Mouse (Mus musculus) skeletal muscle tissue, adult 2 months (tissue): ENCODE results near the gene Bcl10.
A peak's percentile ranks its signal among the peaks of the same experiment; 100 is the strongest.
"Not testable (repeated sequence)": the region's sequence is repeated elsewhere in the genome, so short reads cannot be mapped to it uniquely, and the experiment has no call there.

Source experiments
- DNase-seq: peaks from one replicate; pipeline ENCODE4 v3.0.0-alpha.2; 2012; ENCODE audit warnings: low read depth, low spot score

Bcl10 gene

DNA sequence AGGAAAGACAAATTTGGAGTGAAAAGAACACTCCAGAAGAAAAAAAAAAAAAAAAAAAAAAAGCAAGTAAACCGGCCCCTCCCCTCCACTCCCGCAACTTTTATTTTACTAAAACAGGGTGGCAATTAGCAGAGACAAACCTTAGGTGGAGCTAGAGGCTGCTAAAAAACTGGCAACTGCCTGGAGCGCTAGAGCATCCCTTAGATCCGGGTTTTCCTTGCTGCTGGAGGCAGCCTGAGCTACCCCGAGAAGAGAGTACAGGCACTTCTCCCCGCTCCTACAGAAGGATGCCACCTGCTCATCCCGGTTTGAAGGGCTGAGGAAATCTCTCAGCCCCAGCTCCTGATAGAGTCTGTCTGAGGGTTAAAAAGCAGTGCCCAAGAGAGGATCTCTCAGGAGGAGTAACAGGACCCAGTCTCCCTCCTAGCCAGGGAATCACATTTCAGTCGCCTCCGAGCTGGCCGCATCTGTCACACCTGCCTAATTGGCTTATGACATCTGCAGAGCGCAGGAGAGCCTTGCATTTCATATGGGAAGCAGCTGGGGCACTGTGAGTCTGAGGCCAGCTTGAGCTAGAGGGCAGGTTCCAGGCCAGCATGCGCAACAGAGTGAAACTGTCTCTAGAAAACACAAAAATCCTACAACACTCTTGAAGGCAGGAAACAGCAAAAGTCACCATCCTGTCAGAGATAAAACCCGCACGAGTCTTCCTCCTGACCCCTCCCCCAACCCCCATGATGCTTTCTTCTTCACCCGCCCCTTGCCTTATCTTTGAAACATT, 27.6 kb downstream of the Bcl10 start:
- DNase-seq, result peak; percentile 46

DNA sequence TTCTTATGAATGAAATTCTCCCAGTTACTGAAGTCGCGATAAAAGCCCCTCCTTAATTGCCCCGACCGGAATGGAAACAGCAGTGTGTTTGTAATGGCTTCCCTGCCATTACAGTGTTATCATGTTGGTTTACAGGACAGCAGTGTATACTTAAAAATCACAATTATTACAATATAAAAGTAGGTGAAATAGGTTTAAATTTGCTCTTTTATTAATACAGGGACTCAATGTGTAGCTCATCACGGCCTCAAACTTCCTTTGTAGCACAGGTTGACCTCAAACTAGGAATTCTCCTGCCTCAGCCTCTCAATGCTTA, 28.2 kb downstream of the Bcl10 start:
- no peak for DNase-seq

DNA sequence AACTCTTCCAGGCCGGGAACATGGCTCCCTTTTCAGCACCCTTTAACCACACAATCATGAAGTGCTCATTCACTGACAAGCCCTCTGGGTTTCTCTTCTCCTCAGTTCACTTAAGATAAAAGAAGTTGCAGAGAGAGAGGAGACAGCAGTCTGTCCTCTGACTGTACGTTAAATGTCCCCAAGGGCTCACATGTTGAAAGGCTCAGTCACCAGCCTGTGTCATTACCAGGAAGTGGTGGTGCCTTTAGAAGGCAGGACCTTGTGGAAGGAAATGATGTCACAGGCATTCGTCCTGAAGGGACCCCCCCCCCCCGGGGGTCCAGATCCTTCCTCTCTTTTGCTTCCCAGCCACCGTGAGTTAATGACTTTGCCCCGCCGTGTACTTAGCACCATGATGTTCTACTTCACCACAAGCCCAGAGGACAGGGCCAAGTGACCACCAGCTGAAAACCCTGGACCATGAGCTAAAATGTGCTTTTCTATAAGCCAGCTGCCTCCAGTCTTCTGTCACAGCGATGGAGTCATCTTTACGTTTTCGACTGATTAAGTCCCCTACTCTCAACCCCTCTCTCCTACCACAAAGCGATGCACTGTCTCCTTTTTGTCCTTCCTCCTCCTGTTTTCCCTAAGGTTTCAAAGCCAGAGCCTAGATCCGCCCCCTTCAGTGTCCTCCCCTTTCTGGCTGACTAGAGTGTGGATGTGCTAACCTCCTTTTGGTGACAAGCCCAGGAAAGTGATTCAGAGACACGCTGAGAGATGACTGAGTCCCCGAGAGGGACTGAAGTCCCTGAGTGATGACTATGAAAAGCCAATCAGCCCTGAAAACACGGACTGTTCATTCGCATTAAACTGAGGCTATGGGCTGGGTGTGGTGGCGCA, 28.9 kb downstream of the Bcl10 start:
- peak; percentile 77 for DNase-seq

DNA sequence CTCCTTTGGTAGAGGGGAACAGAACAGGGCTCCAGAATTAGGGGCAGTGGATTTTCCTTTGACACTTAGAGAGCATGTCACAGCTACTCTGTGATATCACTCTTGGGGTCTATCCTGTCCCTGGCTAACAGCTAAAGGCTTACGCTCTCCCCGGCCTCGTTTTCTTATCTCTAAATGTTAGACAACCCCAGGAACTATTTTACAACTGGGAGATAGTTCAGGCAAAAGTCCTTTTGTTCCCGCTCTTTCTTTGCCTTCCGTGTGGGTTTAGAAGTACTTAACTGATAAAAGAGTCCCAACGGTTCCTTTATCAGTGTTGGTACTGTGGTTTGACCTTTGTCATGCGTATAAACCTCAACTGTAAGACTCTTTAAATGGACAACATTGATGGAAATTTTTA, 30.3 kb downstream of the Bcl10 start:
- no peak for DNase-seq

DNA sequence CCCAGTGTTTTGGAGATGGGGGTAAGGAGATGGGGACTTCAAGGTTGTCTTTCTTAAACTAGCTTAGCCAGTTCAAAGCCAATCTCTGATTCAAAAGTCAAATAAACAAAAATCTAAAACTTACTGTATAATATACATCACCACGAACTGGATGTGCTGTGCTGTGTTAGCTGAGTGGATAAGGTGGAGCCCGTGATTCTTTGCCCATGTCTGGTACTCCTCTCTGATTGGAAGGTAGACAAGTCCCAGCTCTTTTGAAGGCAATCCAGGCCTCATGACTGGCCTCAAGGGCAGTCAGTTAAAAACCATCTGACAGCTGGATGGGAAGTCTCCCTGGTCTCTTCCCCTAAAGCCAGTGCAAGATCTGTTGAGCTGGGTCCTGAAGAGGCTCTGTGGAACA, 30.8 kb downstream of the Bcl10 start:
- DNase-seq, result no peak

DNA sequence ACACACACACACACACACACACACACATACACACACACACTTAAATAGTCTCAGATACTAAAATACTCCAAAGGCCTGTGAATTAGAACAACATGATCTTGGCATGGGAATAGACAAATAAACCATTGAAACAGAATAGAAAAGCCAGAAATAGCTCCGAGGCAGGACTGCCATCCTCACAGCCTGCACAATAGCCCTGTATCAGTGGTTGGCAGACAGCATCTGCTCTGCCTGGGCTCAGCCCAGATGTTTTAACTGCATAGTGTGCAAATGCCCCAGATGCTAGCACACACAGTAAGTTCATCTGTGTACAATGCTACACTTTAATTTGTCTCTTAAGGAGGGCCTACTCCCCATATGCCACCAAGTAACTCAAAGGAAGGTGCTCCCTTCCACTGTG, 37.2 kb downstream of the Bcl10 start:
- DNase-seq, result no peak

DNA sequence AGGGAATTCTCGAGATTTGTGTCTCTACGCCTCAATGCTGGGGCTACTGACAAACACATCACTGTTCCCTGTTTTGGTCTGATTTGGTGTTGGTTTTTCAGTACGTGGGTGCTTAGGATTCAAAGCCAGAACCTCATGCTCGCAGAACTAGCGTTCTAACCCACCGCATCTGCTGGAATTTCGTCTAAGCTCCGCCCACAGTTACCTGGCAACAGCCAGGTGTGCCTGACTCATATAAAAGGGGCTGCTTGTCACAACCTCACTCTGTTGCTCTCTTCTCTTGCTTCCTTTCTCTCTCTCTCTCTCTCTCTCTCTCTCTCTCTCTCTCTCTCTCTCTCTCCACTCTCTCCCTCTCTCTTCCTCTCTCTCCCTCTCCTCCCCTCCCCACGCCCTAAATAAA, 39.8 kb downstream of the Bcl10 start:
- no peak for DNase-seq

DNA sequence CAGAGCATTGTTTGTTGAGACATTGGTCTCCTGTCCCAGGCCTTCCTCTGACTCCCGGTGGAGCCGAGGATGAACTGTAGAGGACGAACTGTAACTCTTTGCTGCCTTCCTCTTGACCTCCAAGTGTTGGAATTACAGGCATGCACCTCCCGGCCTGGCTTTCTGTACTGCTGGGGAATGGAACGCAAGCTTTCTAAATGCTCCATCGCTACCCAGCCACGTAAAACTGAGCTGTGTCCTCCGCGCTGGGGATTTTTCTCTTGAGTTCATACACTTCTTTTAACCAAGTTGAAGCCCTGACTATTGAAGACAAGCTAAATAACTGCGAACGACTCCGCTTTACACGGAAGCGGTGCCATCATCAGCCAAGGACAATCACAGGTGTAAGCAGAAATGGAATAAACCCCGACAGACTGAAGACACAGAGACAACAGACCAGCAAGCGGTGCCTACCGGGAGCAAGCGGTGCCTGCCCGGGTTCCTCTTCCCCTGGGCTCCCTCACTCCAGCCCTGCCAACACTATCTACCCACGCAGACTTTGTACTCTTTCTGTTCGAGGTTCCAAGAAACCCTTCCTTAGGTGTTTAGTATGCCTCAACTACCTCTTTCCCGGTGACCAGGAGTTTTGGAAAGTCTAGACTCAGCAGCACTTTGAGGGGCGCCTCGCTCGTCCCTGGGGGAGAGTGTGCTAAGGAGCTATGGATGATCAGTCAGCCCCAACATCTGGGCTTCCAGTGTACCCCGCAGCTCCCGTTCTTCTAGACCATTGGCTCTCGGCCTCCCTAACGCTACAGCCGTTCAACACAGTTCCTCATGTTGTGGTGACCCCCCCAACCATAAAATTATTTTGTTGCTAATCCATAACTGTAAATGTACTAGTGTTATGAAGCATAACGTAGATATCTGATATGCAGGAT, 40.8 kb downstream of the Bcl10 start:
- no peak for DNase-seq

DNA sequence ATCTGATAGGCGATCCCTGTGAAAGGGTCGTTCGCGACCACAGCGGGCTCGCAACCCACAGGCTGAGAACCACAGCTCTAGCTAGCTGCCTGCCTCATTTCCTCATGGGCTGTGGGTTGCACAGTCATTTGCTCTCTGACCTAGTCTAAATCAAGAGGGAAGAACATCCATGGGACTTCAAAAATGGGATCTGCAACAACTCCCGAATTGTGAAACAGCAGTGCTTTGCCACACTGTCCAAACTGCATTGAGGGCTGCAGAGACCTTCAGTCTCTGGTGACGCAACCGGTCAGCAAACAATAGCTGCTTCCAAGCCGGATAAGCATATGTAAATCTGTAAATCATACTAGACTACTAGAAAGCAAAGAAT, 41.4 kb downstream of the Bcl10 start:
- DNase-seq, result no peak

DNA sequence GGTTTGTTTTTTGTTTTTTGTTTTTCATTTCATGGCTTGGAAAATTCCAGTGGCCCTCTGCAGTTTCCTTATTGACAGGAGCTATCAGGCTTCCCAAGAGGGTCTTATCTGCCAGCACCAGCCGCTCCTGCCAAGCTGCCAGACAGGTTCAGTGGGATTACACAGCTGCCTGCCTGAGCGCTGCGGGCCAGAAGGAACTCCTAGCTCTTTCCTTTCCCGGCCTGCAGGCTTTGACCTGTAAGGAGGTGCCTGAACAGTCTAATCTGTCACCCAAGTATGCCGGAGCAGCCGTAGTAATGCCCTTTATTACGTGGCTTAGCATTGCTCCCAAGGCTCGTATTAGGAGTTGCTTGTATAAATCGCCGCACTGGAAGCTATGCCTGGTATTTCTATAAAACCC, 41.9 kb downstream of the Bcl10 start:
- DNase-seq, result no peak

DNA sequence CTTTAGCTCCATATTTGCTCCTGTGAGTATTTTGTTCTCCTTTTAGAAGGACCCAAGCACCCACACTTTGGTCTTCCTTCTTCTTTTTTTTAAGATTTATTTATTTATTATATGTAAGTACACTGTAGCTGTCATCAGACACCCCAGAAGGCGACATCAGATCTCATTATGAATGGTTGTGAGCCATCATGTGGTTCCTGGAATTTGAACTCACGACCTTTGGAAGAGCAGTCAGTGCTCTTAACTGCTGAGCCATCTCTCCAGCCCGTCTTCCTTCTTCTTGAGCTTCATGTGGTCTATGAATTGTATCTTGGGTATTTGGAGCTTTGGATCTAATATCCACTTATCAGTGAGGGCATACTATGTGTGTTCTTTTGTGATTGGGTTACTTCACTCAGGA, 43.0 kb downstream of the Bcl10 start:
- DNase-seq, result not testable (repeated sequence)

DNA sequence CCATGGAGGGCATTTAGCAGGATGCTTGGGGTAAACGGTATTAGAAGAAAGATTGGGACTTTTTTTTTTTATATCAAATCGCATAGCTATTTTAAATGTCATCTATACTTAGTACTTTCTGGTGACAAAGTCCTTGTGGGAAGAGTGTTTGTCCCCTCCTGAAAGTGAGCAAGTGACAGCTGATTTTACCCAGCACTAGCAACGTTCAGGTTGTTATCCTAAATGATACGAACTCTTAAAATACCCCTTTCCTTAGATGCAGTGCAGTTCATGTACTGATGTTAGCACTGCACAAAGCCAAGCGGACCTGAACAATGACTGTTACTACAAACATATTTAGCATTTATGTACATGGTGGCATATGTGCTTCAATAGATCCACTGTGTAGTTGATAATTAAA, 44.2 kb downstream of the Bcl10 start:
- DNase-seq, result no peak

DNA sequence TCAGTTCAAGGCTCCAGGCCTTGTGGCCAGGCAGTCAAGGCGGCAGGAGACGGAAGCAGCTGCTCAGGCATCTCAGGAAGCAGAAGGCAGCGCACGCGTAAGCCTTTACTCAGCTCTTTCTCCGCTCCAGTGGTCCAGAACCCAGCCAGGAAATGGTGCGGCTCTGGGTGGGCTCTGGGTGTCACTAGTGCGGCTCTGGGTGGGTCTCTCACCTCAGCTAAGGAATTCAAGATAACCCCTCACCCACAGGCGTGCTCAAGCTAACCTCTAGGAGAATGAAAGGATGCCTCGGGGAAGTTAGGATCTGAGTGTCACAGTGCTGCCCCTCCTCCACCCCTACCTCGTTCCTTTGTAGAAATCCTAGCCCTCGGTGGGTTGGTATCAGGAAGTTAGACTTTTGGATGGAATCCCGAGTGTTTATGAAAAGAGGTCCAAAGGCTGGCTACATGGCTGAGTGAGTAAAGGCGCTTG, 46.5 kb downstream of the Bcl10 start:
- no peak for DNase-seq

DNA sequence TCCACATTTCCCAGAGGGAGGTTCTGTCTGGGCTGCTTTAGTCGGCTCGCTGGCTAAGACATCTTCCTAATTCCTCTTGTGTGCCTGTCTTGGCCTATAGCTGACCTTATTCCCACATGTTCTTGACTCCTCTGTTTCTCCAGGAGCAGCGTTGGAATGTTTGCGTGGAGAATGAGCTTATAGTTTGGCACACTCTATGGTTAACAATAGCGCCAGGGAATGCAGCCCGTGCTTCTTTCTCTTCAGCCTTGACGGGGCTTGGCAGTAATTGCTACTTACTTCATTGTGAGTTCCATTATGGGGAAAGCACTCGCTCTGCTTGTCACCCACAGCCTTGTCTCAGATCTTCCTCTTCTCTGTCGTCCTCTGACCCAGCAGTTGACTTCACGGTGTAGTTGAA, 48.9 kb downstream of the Bcl10 start:
- DNase-seq, result no peak

DNA sequence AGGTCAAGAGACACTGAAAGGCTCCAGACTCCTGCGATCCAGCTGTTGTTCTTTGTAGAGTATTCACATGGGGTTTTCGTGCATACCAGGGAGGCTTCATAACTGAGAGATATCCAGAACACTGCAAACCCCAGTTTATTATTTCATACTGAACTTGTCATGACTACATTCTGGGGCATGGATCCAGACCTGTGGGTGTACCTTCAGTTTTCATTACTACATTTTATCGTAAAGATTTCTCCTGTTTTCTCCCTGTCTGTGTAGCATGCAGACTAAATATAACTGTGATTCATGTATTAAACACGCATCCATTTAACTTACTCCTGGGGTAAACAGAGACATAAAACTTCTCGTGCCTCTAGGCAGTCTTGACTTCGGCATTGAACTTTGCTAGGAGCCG, 52.4 kb downstream of the Bcl10 start:
- no peak for DNase-seq
